Mouse (Mus musculus) limb, embryonic 14.5 days (tissue): Measurements from ENCODE around the gene Pde9a. TPM values are rescaled to one million over a fixed set of nuclear protein-coding genes. Genes with fewer than 3 reads are reported as not detected.
"Not testable (repeated sequence)": the region's sequence is repeated elsewhere in the genome, so short reads cannot be mapped to it uniquely, and the experiment has no call there.

ENCODE experiments used
- ATAC-seq: fragments of 200-750 bp; cut with Nextera tagmentation; 2 replicates; pipeline ENCODE4 v1.8.0; 2017; ENCODE audit warnings: low read depth, moderate number of reproducible peaks, moderate TSS enrichment; ENCODE audit not compliant: low FRiP score
- DNase-seq: peaks from one replicate; pipeline ENCODE4 v3.0.0-alpha.2; 2015; ENCODE audit warnings: low spot score
- H3K27ac ChIP-seq: fragments of 300-500 bp; sonication (generic); replicated peaks from 2 replicates; pipeline ENCODE4 v1.5.1; 2014; ENCODE audit warnings: low read depth, mild to moderate bottlenecking, low read length, moderate library complexity, mixed read lengths
- H3K27me3 ChIP-seq: fragments of 300-500 bp; sonication (generic); 2 replicates; pipeline ENCODE4 v1.6.1; 2014; ENCODE audit warnings: low read length, mixed read lengths; ENCODE audit not compliant: control insufficient read depth, insufficient read depth
- H3K36me3 ChIP-seq: fragments of 300-500 bp; sonication (generic); 2 replicates; pipeline ENCODE4 v1.6.1; 2014; ENCODE audit warnings: mild to moderate bottlenecking, low read length, moderate library complexity, mixed read lengths; ENCODE audit not compliant: control insufficient read depth, insufficient read depth
- H3K4me1 ChIP-seq: fragments of 300-500 bp; sonication (generic); 2 replicates; pipeline ENCODE4 v1.6.1; 2014; ENCODE audit warnings: antibody characterized with exemption, low read length, mixed read lengths; ENCODE audit not compliant: control insufficient read depth, insufficient read depth
- H3K4me2 ChIP-seq: fragments of 300-500 bp; sonication (generic); replicated peaks from 2 replicates; pipeline ENCODE4 v1.6.1; 2014; ENCODE audit warnings: low read depth, mild to moderate bottlenecking, low read length, moderate library complexity; ENCODE audit not compliant: severe bottlenecking
- H3K4me3 ChIP-seq: fragments of 300-500 bp; sonication (generic); replicated peaks from 2 replicates; pipeline ENCODE4 v1.5.1; 2014; ENCODE audit warnings: low read length
- H3K9ac ChIP-seq: fragments of 300-500 bp; sonication (generic); 2 replicates; pipeline ENCODE4 v1.6.1; 2014; ENCODE audit warnings: mild to moderate bottlenecking, low read depth, low read length, moderate library complexity; ENCODE audit not compliant: severe bottlenecking
- H3K9me3 ChIP-seq: fragments of 300-500 bp; sonication (generic); 2 replicates; pipeline ENCODE4 v1.6.1; 2016; ENCODE audit warnings: low read length; ENCODE audit not compliant: control insufficient read depth
- POLR2A ChIP-seq: fragments of 200-500 bp; IDR thresholded peaks from 2 replicates; pipeline ENCODE4 v1.8.0; 2012; ENCODE audit warnings: inconsistent platforms, mild to moderate bottlenecking, moderate library complexity, borderline replicate concordance; ENCODE audit not compliant: insufficient read depth, insufficient read length; ENCODE audit errors: extremely low read depth
- WGBS: fragments of 180-500 bp; shearing (Covaris S2); extraction: QIAGEN DNeasy Blood & Tissue Kit; methylation state at CpG from one replicate; pipeline ENCODE4 v1.1.7; 2014; 5-methylcytosine and 5-hydroxymethylcytosine counted together
- polyA plus RNA-seq, 2 experiments: library from polyadenylated mRNA; depleted of rRNA in 1 of 2; stranded (reverse) in 1 of 2; unstranded in 1 of 2; fragments of >200 nt; fragmentation: Nextera tagmentation in 1 of 2; extraction: Ambion mirVana in 1 of 2; gene quantifications; 2 replicates each; pipeline versions ENCODE4 v1.2.1 to v1.2.3; 2012 to 2014

Pde9a gene
- polyA plus RNA-seq, 2 experiments, result 27.2 to 47.3 TPM

- H3K9ac ChIP-seq, result no peak overlapping the region
- H3K27me3 ChIP-seq, result no peaks in the 10 kb centered on the region
- H3K27ac ChIP-seq, result no peak overlapping the region
- DNase-seq, result no peak
- no peak overlapping the region for H3K4me2 ChIP-seq
- 87% methylated on average over 5 of the region's 5 CpGs for WGBS
- TF ChIP-seq POLR2A, result no peak
- H3K4me3 ChIP-seq, result no peak overlapping the region
- no peak for ATAC-seq
- no peaks in the 10 kb centered on the region for H3K4me1 ChIP-seq
- no peaks in the 10 kb centered on the region for H3K9me3 ChIP-seq
- no peaks in the 10 kb centered on the region for H3K36me3 ChIP-seq
These were observed 37.9 kb upstream of the Pde9a start for GRCm38 (mm10) chr17:31348129-31348528.

- Histone ChIP-seq H3K9me3 (no peaks in the 10 kb centered on the region), H3K36me3 (no peaks in the 10 kb centered on the region), H3K4me3 (no peak overlapping the region), H3K27me3 (no peaks in the 10 kb centered on the region), H3K9ac (no peak overlapping the region), H3K4me2 (no peak overlapping the region), H3K27ac (no peak overlapping the region), H3K4me1 (no peaks in the 10 kb centered on the region)
- WGBS, result 79% methylated on average over 12 of the region's 12 CpGs
- DNase-seq, result no peak
- no peak for TF ChIP-seq POLR2A
- ATAC-seq, result no peak
These were observed 36.6 kb upstream of the Pde9a start for GRCm38 (mm10) chr17:31349388-31349787.

- no peak overlapping the region for H3K9ac ChIP-seq
- WGBS, result 70% methylated on average over 8 of the region's 8 CpGs
- TF ChIP-seq POLR2A, result no peak
These were observed 34.0 kb upstream of the Pde9a start for GRCm38 (mm10) chr17:31351984-31352383.

GRCm38 (mm10) chr17:31353255-31353654 lies 32.8 kb upstream of the Pde9a start:
- no peak for TF ChIP-seq POLR2A
- Histone ChIP-seq H3K4me1 (no peaks in the 10 kb centered on the region), H3K4me2 (no peak overlapping the region), H3K27ac (no peak overlapping the region), H3K9ac (no peak overlapping the region), H3K9me3 (no peaks in the 10 kb centered on the region), H3K36me3 (no peaks in the 10 kb centered on the region), H3K4me3 (no peak overlapping the region), H3K27me3 (no peaks in the 10 kb centered on the region)
- DNase-seq, result no peak
- ATAC-seq, result no peak
- WGBS, result 82% methylated on average over 2 of the region's 2 CpGs

More at GRCm38 (mm10) chr17:31351984-31352383, 34.0 kb upstream of the Pde9a start:
- no peaks in the 10 kb centered on the region for H3K27me3 ChIP-seq
- DNase-seq (no peak), ATAC-seq (no peak)
- no peaks in the 10 kb centered on the region for H3K4me1 ChIP-seq
- no peaks in the 10 kb centered on the region for H3K9me3 ChIP-seq
- H3K27ac ChIP-seq, result no peak overlapping the region
- no peak overlapping the region for H3K4me2 ChIP-seq
- no peaks in the 10 kb centered on the region for H3K36me3 ChIP-seq
- no peak overlapping the region for H3K4me3 ChIP-seq

- ATAC-seq, H3K9me3 ChIP-seq, H3K27ac ChIP-seq, H3K4me2 ChIP-seq, H3K4me1 ChIP-seq, H3K27me3 ChIP-seq, DNase-seq, H3K4me3 ChIP-seq, H3K36me3 ChIP-seq, H3K9ac ChIP-seq: not testable (repeated sequence)
- WGBS, result 74% methylated on average over 3 of the region's 3 CpGs
These were observed 31.3 kb upstream of the Pde9a start for GRCm38 (mm10) chr17:31354684-31355083.
